Mouse (Mus musculus): Measurements from ENCODE around the gene Wipf2.
"Not testable (repeated sequence)": the region's sequence is repeated elsewhere in the genome, so short reads cannot be mapped to it uniquely, and the experiment has no call there.

Wipf2 gene

GRCm38 (mm10) chr11:98928186-98928893 lies 64.9 kb downstream of the Wipf2 start:
- intact Hi-C loops (cut with DNase I): no loop called here

GRCm38 (mm10) chr11:98929503-98929902 lies 66.1 kb downstream of the Wipf2 start:
- intact Hi-C loops (cut with DNase I): no loop called here

GRCm38 (mm10) chr11:98930127-98930601 lies 66.7 kb downstream of the Wipf2 start:
- intact Hi-C loops (cut with DNase I): no loop called here

- intact Hi-C loops (cut with DNase I): no loop called here
These were observed 67.5 kb downstream of the Wipf2 start for GRCm38 (mm10) chr11:98930773-98931512.

- intact Hi-C loops (cut with DNase I): no loop called here
These were observed 68.3 kb downstream of the Wipf2 start for GRCm38 (mm10) chr11:98931513-98932292.

- intact Hi-C loops (cut with DNase I): no loop called here
These were observed 69.1 kb downstream of the Wipf2 start for GRCm38 (mm10) chr11:98932293-98933091.

GRCm38 (mm10) chr11:98933151-98933550 lies 69.7 kb downstream of the Wipf2 start:
- intact Hi-C loops (cut with DNase I): no loop called here

GRCm38 (mm10) chr11:98933847-98934246 lies 70.4 kb downstream of the Wipf2 start:
- intact Hi-C loops (cut with DNase I): not testable (repeated sequence)

- intact Hi-C loops (cut with DNase I): no loop called here
These were observed 70.9 kb downstream of the Wipf2 start for GRCm38 (mm10) chr11:98934367-98934766.

- intact Hi-C loops (cut with DNase I): no loop called here
These were observed 71.7 kb downstream of the Wipf2 start for GRCm38 (mm10) chr11:98935123-98935522.

- intact Hi-C loops (cut with DNase I): no loop called here
These were observed 72.7 kb downstream of the Wipf2 start for GRCm38 (mm10) chr11:98936170-98936569.

- intact Hi-C loops (cut with DNase I): no loop called here
These were observed 73.4 kb downstream of the Wipf2 start for GRCm38 (mm10) chr11:98936606-98937409.

GRCm38 (mm10) chr11:98937410-98937913 lies 74.0 kb downstream of the Wipf2 start:
- intact Hi-C loops (cut with DNase I): no loop called here

- intact Hi-C loops (cut with DNase I): no loop called here
These were observed 74.7 kb downstream of the Wipf2 start for GRCm38 (mm10) chr11:98937914-98938694.

GRCm38 (mm10) chr11:98938701-98939083 lies 75.3 kb downstream of the Wipf2 start:
- intact Hi-C loops (cut with DNase I): no loop called here

- intact Hi-C loops (cut with DNase I): no loop called here
These were observed 75.9 kb downstream of the Wipf2 start for GRCm38 (mm10) chr11:98939084-98939952.

GRCm38 (mm10) chr11:98939953-98940641 lies 76.7 kb downstream of the Wipf2 start:
- intact Hi-C loops (cut with DNase I): no loop called here

GRCm38 (mm10) chr11:98940776-98941175 lies 77.3 kb downstream of the Wipf2 start:
- intact Hi-C loops (cut with DNase I): no loop called here

Measured in adrenal gland (tissue).